Mouse (Mus musculus) ES-Bruce4 (cell line): ENCODE data around the gene Cxxc4. TPM values are rescaled to one million over a fixed set of nuclear protein-coding genes. Genes with fewer than 3 reads are reported as not detected.
"Not testable (repeated sequence)": the region's sequence is repeated elsewhere in the genome, so short reads cannot be mapped to it uniquely, and the experiment has no call there.

Source experiments
- H3K27ac ChIP-seq: 2 replicates; pipeline ENCODE4 v1.5.1; 2012; ENCODE audit warnings: low read length, inconsistent platforms; ENCODE audit not compliant: insufficient read depth
- H3K27me3 ChIP-seq: 2 replicates; pipeline ENCODE4 v1.6.1; 2012; ENCODE audit warnings: mild to moderate bottlenecking, low read length, inconsistent platforms; ENCODE audit not compliant: control insufficient read depth, poor library complexity, insufficient read depth, severe bottlenecking
- H3K36me3 ChIP-seq: 2 replicates; pipeline ENCODE4 v1.6.1; 2012; ENCODE audit warnings: inconsistent platforms, mild to moderate bottlenecking, low read length, moderate library complexity; ENCODE audit not compliant: control insufficient read depth, poor library complexity, insufficient read depth, severe bottlenecking
- H3K4me1 ChIP-seq: one replicate; pipeline ENCODE4 v1.8.1; 2011; ENCODE audit warnings: low read length; ENCODE audit not compliant: control insufficient read depth, insufficient read depth
- H3K4me3 ChIP-seq: 2 replicates; pipeline ENCODE4 v1.5.1; 2011; ENCODE audit warnings: low read depth, mild to moderate bottlenecking, low read length
- H3K9ac ChIP-seq: 2 replicates; pipeline ENCODE4 v1.6.1; 2012; ENCODE audit warnings: low read depth, mild to moderate bottlenecking, inconsistent platforms; ENCODE audit not compliant: poor library complexity, severe bottlenecking
- H3K9me3 ChIP-seq: replicated peaks from 2 replicates; pipeline ENCODE4 v1.6.1; 2012; ENCODE audit warnings: mild to moderate bottlenecking, low read length, inconsistent platforms; ENCODE audit not compliant: control insufficient read depth, poor library complexity, insufficient read depth, severe bottlenecking
- CTCF ChIP-seq: IDR thresholded peaks from one replicate; pipeline ENCODE4 v1.8.1; 2011; ENCODE audit warnings: low read depth, low read length
- EP300 ChIP-seq: IDR thresholded peaks from 2 replicates; pipeline ENCODE4 v1.6.1; 2011; ENCODE audit warnings: low read depth, low read length; ENCODE audit not compliant: insufficient read depth
- POLR2A ChIP-seq: IDR thresholded peaks from one replicate; pipeline ENCODE4 v1.8.1; 2011; ENCODE audit warnings: low read length; ENCODE audit not compliant: insufficient read depth
- polyA plus RNA-seq: library from polyadenylated mRNA; stranded (reverse); fragments of >200 nt; gene quantifications from 2 replicates; pipeline ENCODE4 v1.2.4, GENCODE M21; 2011; ENCODE audit warnings: low read depth; ENCODE audit not compliant: missing spikeins, insufficient read depth, insufficient read length

The Cxxc4 gene
- polyA plus RNA-seq: 2.1 and 2.9 TPM in 2 replicates

GRCm38 (mm10) chr3:134236414-134237112 lies at the start of gene Cxxc4:
Gene Cxxc4 (plus strand): TSS chr3:134236484.
- peak within 1 kb of the TSS; percentile 57; the same call in 1 of the 2 replicates for H3K9ac ChIP-seq
- no peak within 1 kb of the TSS for H3K27ac ChIP-seq
- H3K4me1 ChIP-seq: no peaks in the 10 kb centered on the region
- H3K9me3 ChIP-seq: no peaks in the 10 kb centered on the region
- no peaks in the 10 kb centered on the region for H3K36me3 ChIP-seq
- H3K27me3 ChIP-seq: peaks cover 20% of the 10 kb centered on the region
- TF ChIP-seq CTCF (no peak), POLR2A (no peak), EP300 (no peak)
- peak within 1 kb of the TSS; percentile 78 for H3K4me3 ChIP-seq

- Histone ChIP-seq H3K9me3 (no peaks in the 10 kb centered on the region), H3K4me3 (no peak overlapping the region), H3K4me1 (no peaks in the 10 kb centered on the region), H3K27ac (no peak overlapping the region), H3K9ac (no peak overlapping the region), H3K36me3 (no peaks in the 10 kb centered on the region), H3K27me3 (no peaks in the 10 kb centered on the region)
- TF ChIP-seq POLR2A (no peak), EP300 (no peak), CTCF (no peak)
Measured at GRCm38 (mm10) chr3:134188979-134189946, 47.0 kb upstream of the Cxxc4 start.

GRCm38 (mm10) chr3:134190046-134190445 lies 46.2 kb upstream of the Cxxc4 start:
- no peak overlapping the region for H3K4me3 ChIP-seq
- H3K27me3 ChIP-seq: no peaks in the 10 kb centered on the region
- no peak for TF ChIP-seq EP300
- TF ChIP-seq POLR2A: no peak
- no peak for TF ChIP-seq CTCF
- no peaks in the 10 kb centered on the region for H3K36me3 ChIP-seq
- no peaks in the 10 kb centered on the region for H3K9me3 ChIP-seq
- H3K9ac ChIP-seq: no peak overlapping the region
- H3K4me1 ChIP-seq: no peaks in the 10 kb centered on the region
- H3K27ac ChIP-seq: no peak overlapping the region

DNA sequence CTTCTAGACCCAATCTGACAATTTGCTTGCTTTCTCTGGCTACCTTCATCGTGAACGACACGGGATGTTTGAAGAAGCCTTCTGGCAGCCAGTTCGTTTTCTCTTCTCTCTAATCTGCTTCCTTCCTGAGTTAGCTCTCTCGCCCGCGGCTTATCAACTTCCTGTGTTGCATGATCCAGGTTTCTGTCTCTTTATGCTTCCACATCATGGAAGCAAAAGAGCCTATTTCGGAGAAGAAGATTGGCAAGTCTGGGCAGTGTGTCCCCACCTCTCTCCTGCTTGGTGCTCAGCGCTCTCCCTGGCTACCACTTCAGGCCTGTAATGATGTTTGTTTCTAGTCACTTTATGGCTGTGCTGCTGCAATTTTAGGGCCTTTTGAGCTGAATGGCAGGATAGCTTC lies 36.4 kb upstream of the Cxxc4 start:
- TF ChIP-seq POLR2A (no peak), CTCF (no peak), EP300 (no peak)
- Histone ChIP-seq H3K9ac (no peak overlapping the region), H3K9me3 (no peaks in the 10 kb centered on the region), H3K27me3 (no peaks in the 10 kb centered on the region), H3K4me1 (no peaks in the 10 kb centered on the region), H3K27ac (no peak overlapping the region), H3K36me3 (no peaks in the 10 kb centered on the region), H3K4me3 (no peak overlapping the region)

- Histone ChIP-seq H3K27me3 (no peaks in the 10 kb centered on the region), H3K27ac (no peak overlapping the region), H3K4me3 (no peak overlapping the region), H3K9ac (no peak overlapping the region), H3K4me1 (no peaks in the 10 kb centered on the region), H3K9me3 (no peaks in the 10 kb centered on the region), H3K36me3 (no peaks in the 10 kb centered on the region)
- no peak for TF ChIP-seq EP300
Measured at GRCm38 (mm10) chr3:134206624-134207023, 29.7 kb upstream of the Cxxc4 start.

DNA sequence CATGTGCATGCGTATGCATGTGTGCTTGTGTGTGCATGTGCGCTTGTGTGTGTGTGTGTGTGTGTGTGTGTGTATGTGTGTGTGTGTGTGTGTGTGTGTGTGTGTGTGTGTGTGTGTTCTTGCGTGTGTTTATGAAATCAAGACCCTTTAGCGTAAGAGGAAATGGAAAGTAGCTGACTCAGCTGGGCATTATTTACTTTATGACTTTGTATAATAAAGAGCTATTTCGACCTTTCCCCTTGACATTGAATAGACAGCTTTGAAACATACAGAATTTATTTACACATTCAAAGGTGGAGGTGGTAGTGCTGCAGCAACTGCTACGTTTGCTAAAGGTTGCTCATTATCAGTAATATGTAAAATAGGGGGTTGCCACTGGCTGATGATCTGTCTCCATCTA lies 25.3 kb upstream of the Cxxc4 start:
- no peaks in the 10 kb centered on the region for H3K9me3 ChIP-seq
- H3K27ac ChIP-seq: no peak overlapping the region
- no peaks in the 10 kb centered on the region for H3K27me3 ChIP-seq
- no peak overlapping the region for H3K4me3 ChIP-seq
- no peak overlapping the region for H3K9ac ChIP-seq
- no peaks in the 10 kb centered on the region for H3K4me1 ChIP-seq
- no peaks in the 10 kb centered on the region for H3K36me3 ChIP-seq
- TF ChIP-seq CTCF: no peak
- TF ChIP-seq EP300: no peak
- no peak for TF ChIP-seq POLR2A

DNA sequence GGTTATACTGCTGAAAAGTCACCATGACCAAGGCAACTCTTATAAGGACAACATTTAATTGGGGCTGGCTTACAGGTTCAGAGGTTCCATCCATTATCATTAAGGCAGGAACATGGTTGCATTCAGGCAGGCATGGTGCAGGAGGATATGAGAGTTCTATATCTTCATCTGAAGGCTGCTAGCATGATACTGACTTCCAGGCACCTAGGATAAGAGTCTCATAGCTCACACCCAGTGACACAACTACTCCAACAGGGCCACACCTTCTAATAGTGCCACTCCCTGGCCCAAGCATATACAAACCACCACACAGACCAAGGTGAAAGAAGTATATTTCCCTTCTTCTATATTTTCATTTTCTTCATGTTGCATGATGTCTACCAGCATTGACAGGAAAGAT lies 16.4 kb upstream of the Cxxc4 start:
- not testable (repeated sequence) for H3K4me3 ChIP-seq, H3K36me3 ChIP-seq, H3K9me3 ChIP-seq, H3K9ac ChIP-seq, H3K27me3 ChIP-seq, H3K27ac ChIP-seq, H3K4me1 ChIP-seq
